Mouse (Mus musculus): ENCODE results near the gene Olfr588-ps1. TPM values are rescaled to one million over a fixed set of nuclear protein-coding genes. Genes with fewer than 3 reads are reported as not detected.

Olfr588-ps1 gene
- not detected in 2 replicates for polyA plus RNA-seq (2012)

DNA sequence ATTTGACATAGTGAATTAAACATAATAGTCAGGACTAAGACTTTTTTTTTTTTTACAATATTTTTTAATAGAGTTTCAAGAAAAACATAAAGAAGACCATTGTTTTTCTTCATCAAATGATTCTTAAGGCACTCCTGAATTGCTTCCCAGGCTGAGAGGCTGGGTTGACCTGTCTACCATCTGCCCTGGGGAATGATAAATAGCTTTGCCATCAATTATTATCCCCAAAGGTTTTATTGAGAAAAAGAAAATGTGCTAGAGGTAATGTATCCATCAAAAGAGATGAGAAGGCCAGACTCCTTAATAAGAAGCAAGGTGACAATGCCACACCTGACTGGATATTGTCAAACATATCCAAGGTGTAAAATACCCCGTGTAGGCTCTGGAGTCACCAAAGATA is at the start of gene Olfr588-ps1:
Gene Olfr588-ps1, plus strand, starts transcription at position 301 of the 400 bp plus-strand sequence.

DNA sequence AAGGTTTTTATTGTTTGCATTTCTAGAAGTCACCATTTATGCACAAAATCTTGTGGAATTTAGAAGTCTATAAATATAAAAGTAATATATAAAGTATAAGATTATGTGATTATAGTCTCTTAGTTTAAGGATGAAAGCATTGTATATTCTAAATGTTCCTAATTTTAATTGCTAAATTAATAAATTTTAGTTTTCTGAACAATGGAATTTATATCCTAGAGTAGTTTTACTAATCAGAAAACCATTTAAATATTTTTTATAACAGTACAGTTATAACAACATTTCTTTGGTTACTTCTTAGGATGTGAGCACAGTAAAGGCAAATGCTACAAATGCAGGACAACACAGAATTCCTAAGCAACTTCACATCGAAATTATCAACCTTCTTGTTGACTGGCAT is 43.3 kb upstream of the Olfr588-ps1 start, which contains the start of gene Olfr585:
Gene Olfr585, plus strand, starts transcription at position 301 of the 400 bp plus-strand sequence.

DNA sequence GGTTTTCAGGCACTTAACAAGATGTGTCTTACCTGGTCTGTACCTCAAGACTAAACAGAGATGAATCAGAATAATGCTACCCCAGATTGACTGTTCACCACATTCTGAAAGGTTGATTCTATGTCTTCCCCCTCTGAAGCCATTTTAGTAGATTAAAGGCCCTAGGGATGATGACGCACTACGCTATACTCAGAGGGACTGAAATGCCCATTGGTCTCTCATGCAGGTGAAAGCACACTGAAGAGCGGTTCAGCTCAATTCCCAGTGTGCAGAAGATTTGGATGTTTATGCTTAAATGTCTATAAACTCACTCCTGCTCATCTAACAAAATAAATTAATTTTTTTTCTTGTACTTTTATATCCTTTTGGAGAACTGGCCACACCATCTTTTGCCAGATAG is 15.1 kb upstream of the Olfr588-ps1 start, which contains the start of gene Olfr586:
Gene Olfr586, minus strand, starts transcription at position 101 of the 400 bp plus-strand sequence.

DNA sequence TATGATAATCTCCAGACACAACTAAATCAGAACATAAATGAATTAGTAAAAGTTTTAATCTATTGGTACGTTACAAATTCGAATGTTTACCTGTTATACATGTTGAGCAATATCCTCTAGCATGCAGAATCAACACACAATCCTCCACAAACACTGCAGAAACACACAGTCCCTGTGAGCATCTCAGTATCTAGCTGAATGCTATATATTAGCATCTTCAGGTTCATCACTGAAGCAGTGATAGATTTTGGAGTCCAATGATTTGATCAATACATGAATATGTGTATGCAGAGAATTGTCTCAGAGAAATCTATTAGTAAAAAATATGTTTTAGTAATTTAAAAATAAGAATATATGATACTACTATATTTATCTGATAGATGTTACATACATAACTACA is 15.6 kb downstream of the Olfr588-ps1 start, which contains the start of gene Olfr589:
Gene Olfr589, minus strand, starts transcription at position 101 of the 400 bp plus-strand sequence.

DNA sequence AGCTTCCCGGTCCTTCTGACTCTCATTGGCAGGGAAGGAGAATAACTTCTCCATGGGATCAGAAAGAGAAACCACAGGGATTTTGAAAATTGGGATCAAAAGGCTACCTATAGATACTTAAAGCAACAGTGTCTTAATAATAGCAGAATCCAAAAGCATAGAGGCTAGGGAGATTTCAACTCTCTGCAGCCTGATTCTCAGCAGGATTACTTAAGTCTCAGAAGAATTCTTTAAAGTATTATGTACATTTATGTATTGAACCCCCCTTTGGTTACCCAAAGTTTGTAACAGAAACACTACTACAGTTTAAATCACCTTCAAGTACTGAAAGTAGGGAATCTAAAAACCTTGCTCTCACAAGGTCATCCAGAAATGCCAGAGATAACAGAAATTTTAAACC is 37.6 kb downstream of the Olfr588-ps1 start, which contains the start of gene Olfr591:
Gene Olfr591, minus strand, starts transcription at position 101 of the 400 bp plus-strand sequence.

DNA sequence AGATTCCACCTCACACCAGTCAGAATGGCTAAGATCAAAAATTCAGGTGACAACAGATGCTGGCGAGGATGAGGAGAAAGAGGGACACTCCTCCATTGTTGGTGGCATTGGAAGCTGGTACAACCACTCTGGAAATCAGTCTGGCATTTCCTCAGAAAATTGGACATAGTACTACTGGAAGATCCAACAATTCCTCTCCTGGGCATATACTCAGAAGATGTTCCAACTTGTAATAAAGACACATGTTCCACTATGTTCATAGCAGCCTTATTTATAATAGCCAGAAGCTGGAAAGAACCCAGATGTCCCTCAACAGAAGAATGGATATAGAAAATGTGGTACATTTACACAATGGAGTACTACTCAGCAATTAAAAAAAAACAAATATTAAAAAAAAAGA is 43.8 kb downstream of the Olfr588-ps1 start, which contains the start of gene Olfr592:
Gene Olfr592, plus strand, starts transcription at position 301 of the 400 bp plus-strand sequence.

Other genes with a start within 250 kb of the Olfr588-ps1 start
- not detected in 2 replicates for gene Olfr569, start 250.0 kb upstream of the Olfr588-ps1 start, polyA plus RNA-seq (2012)
- gene Olfr570, start 246.3 kb upstream of the Olfr588-ps1 start, polyA plus RNA-seq (2012): not detected in 2 replicates
- gene Olfr571, start 223.3 kb upstream of the Olfr588-ps1 start, polyA plus RNA-seq (2012): not detected in 2 replicates
- not detected in 2 replicates for gene Olfr572, start 216.5 kb upstream of the Olfr588-ps1 start, polyA plus RNA-seq (2012)
- gene Olfr573-ps1, start 198.3 kb upstream of the Olfr588-ps1 start, polyA plus RNA-seq (2012): not detected in 2 replicates
- gene Olfr574, start 192.4 kb upstream of the Olfr588-ps1 start, polyA plus RNA-seq (2012): not detected in 2 replicates
- not detected in 2 replicates for gene Olfr575, start 182.1 kb upstream of the Olfr588-ps1 start, polyA plus RNA-seq (2012)
- gene Olfr576, start 178.2 kb upstream of the Olfr588-ps1 start, polyA plus RNA-seq (2012): not detected in 2 replicates
- gene Olfr577, start 164.9 kb upstream of the Olfr588-ps1 start, polyA plus RNA-seq (2012): not detected in 2 replicates
- not detected in 2 replicates for gene Olfr578, start 151.6 kb upstream of the Olfr588-ps1 start, polyA plus RNA-seq (2012)
- gene Olfr582, start 102.9 kb upstream of the Olfr588-ps1 start, polyA plus RNA-seq (2012): not detected in 2 replicates
- not detected in 2 replicates for gene Olfr583, start 89.6 kb upstream of the Olfr588-ps1 start, polyA plus RNA-seq (2012)
- gene Olfr584, start 59.0 kb upstream of the Olfr588-ps1 start, polyA plus RNA-seq (2012): not detected in 2 replicates
- gene Olfr585, start 43.2 kb upstream of the Olfr588-ps1 start, polyA plus RNA-seq (2012): not detected in 2 replicates
- not detected in 2 replicates for gene Olfr586, start 15.2 kb upstream of the Olfr588-ps1 start, polyA plus RNA-seq (2012)
- gene Olfr589, start 15.5 kb downstream of the Olfr588-ps1 start, polyA plus RNA-seq (2012): not detected in 2 replicates
- gene Olfr591, start 37.5 kb downstream of the Olfr588-ps1 start, polyA plus RNA-seq (2012): not detected in 2 replicates
- gene Olfr592, start 43.9 kb downstream of the Olfr588-ps1 start, polyA plus RNA-seq (2012): not detected in 2 replicates
- gene Olfr593, start 71.0 kb downstream of the Olfr588-ps1 start, polyA plus RNA-seq (2012): not detected in 2 replicates
- gene Olfr594, start 76.1 kb downstream of the Olfr588-ps1 start, polyA plus RNA-seq (2012): not detected in 2 replicates
- gene Usp17ld, start 111.6 kb downstream of the Olfr588-ps1 start, polyA plus RNA-seq (2012): not detected in 2 replicates
- gene Olfr596, start 164.8 kb downstream of the Olfr588-ps1 start, polyA plus RNA-seq (2012): not detected in 2 replicates
- not detected in 2 replicates for gene Olfr597, start 175.4 kb downstream of the Olfr588-ps1 start, polyA plus RNA-seq (2012)
- not detected in 2 replicates for gene Olfr598, start 182.7 kb downstream of the Olfr588-ps1 start, polyA plus RNA-seq (2012)
- not detected in 2 replicates for gene Olfr599, start 195.0 kb downstream of the Olfr588-ps1 start, polyA plus RNA-seq (2012)
- gene Olfr600, start 208.8 kb downstream of the Olfr588-ps1 start, polyA plus RNA-seq (2012): not detected in 2 replicates
- not detected in 2 replicates for gene Olfr601, start 221.8 kb downstream of the Olfr588-ps1 start, polyA plus RNA-seq (2012)
- gene Olfr603, start 245.3 kb downstream of the Olfr588-ps1 start, polyA plus RNA-seq (2012): not detected in 2 replicates

All from megakaryocyte-erythroid progenitor cell, adult 5 weeks (primary cell).